Mouse (Mus musculus): ENCODE measurements around the gene Prkar1b. TPM values are rescaled to one million over a fixed set of nuclear protein-coding genes. Genes with fewer than 3 reads are reported as not detected.

The Prkar1b gene
- polyA plus RNA-seq (2012; rRNA removed): 6.4 and 9.4 TPM in 2 replicates

- WGBS: under 1% methylated on average over 87 of the region's 87 CpGs
- peaks cover 7% of the 10 kb centered on the region for H3K36me3 ChIP-seq (ENCODE audit: control insufficient read depth, insufficient read depth, low read length)
- H3K4me3 ChIP-seq (ENCODE audit: extremely low read depth, insufficient read depth, insufficient read length): peak within 1 kb of the TSS; percentile 71
- peak within 1 kb of the TSS; percentile 83 for H3K27ac ChIP-seq (ENCODE audit: insufficient read depth, low read length)
- DNase-seq (ENCODE audit: low read depth in 1 of 2, low spot score in 2 of 2): peak; percentile 96 to 98
- H3K4me1 ChIP-seq (ENCODE audit: control insufficient read depth, insufficient read depth, insufficient read length): peaks cover 6% of the 10 kb centered on the region
- no peak for TF ChIP-seq CTCF (IDR thresholded peaks at IDR 0.05; ENCODE audit: extremely low read depth, insufficient read depth, insufficient read length, insufficient replicate concordance)
- TF ChIP-seq POLR2A (IDR thresholded peaks at IDR 0.05; ENCODE audit: low read depth, low read length): no peak
- H3K27me3 ChIP-seq (ENCODE audit: control insufficient read depth, insufficient read depth, low read length): no peaks in the 10 kb centered on the region
These were observed at the start of gene Prkar1b, which contains the start of gene Dnaaf5 for GRCm38 (mm10) chr5:139149681-139150602. Gene Prkar1b, minus strand, starts transcription at chr5:139150001. Gene Dnaaf5, plus strand, starts transcription at chr5:139150223.

DNA sequence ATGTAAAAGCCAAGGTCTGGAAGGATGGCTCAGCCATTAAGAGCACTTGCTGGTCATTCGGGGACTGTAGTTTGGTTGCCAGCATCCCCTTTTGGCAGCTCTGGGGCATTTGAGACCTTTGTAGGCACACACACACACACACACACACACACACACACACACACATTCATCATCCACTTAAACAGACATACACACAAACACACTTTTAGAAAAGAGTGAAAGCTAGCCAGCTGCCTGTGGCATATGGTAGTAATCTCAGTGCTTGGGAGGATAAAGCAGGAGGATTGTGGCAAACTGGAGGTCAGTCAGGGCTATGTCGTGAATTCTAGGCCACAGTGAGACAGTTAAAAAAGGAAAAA lies 49.8 kb upstream of the Prkar1b start:
- no peak for DNase-seq (ENCODE audit: low read depth in 1 of 2, low spot score in 2 of 2)
- Histone ChIP-seq H3K27ac (ENCODE audit: insufficient read depth, low read length) (peak overlapping the region; percentile 86), H3K4me1 (ENCODE audit: control insufficient read depth, insufficient read depth, insufficient read length) (peaks cover 21% of the 10 kb centered on the region; the same call in 1 of the 2 replicates), H3K36me3 (ENCODE audit: control insufficient read depth, insufficient read depth, low read length) (0 out of 2 replicates have a peak, but pooled peaks cover 1% of the 10 kb centered on the region), H3K27me3 (ENCODE audit: control insufficient read depth, insufficient read depth, low read length) (no peaks in the 10 kb centered on the region), H3K4me3 (ENCODE audit: extremely low read depth, insufficient read depth, insufficient read length) (peak overlapping the region; percentile 80; the same call in 1 of the 2 replicates)
- TF ChIP-seq CTCF (IDR thresholded peaks at IDR 0.05; ENCODE audit: extremely low read depth, insufficient read depth, insufficient read length, insufficient replicate concordance) (no peak), POLR2A (IDR thresholded peaks at IDR 0.05; ENCODE audit: low read depth, low read length) (no peak)
- WGBS: 36% methylated on average over 2 of the region's 2 CpGs

DNA sequence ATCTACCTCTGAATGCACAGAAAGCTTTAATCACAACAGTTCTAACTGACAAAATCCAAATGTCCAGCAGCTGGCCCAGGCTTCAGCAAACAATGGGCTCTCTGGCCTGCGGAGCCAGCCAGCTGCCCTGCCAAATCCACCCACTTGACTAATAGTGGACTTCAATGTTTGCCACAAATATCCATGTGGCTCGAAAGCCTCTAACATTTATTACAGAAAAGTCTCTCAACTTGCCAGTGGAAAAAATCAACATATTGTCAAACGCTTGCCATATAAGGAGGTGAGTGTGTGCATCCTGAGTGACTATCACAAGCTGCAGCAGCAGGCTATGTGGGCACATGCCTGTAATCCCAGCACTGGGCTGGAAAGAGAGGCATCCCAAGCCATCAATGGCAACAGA lies 49.0 kb upstream of the Prkar1b start:
- 83% methylated on average over 3 of the region's 3 CpGs for WGBS
- no peak for DNase-seq (ENCODE audit: low read depth in 1 of 2, low spot score in 2 of 2)
- Histone ChIP-seq H3K27me3 (ENCODE audit: control insufficient read depth, insufficient read depth, low read length) (no peaks in the 10 kb centered on the region), H3K27ac (ENCODE audit: insufficient read depth, low read length) (no peak overlapping the region), H3K36me3 (ENCODE audit: control insufficient read depth, insufficient read depth, low read length) (0 out of 2 replicates have a peak, but pooled peaks cover 1% of the 10 kb centered on the region), H3K4me3 (ENCODE audit: extremely low read depth, insufficient read depth, insufficient read length) (no peak overlapping the region), H3K4me1 (ENCODE audit: control insufficient read depth, insufficient read depth, insufficient read length) (peaks cover 21% of the 10 kb centered on the region; the same call in 1 of the 2 replicates)
- TF ChIP-seq CTCF (IDR thresholded peaks at IDR 0.05; ENCODE audit: extremely low read depth, insufficient read depth, insufficient read length, insufficient replicate concordance) (no peak), POLR2A (IDR thresholded peaks at IDR 0.05; ENCODE audit: low read depth, low read length) (no peak)

DNA sequence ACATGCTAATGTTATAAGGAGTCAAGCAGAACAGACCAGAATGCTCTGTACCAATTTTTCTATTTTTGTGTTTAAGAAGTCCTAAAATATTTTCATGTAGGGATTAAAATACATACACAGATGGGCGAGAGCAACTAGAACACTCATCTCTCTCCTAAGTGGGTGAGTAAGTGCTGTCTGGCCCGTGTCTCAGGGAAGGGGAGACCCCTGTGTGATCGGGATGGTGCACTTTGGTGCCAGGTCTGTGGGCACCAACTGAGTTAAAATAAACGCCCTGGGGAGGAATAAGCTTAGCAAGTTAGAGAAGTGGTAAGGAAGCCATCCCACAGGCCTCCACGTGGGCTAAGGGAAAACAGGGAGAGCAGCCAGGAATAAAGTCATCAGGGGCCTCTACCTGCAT lies 41.2 kb upstream of the Prkar1b start:
- 0 out of 2 replicates have a peak, but pooled peaks cover 2% of the 10 kb centered on the region for H3K4me1 ChIP-seq (ENCODE audit: control insufficient read depth, insufficient read depth, insufficient read length)
- H3K36me3 ChIP-seq (ENCODE audit: control insufficient read depth, insufficient read depth, low read length): peaks cover 4% of the 10 kb centered on the region
- no peak overlapping the region for H3K4me3 ChIP-seq (ENCODE audit: extremely low read depth, insufficient read depth, insufficient read length)
- WGBS: 86% methylated on average over 5 of the region's 5 CpGs
- H3K27ac ChIP-seq (ENCODE audit: insufficient read depth, low read length): no peak overlapping the region
- H3K27me3 ChIP-seq (ENCODE audit: control insufficient read depth, insufficient read depth, low read length): no peaks in the 10 kb centered on the region
- TF ChIP-seq CTCF (IDR thresholded peaks at IDR 0.05; ENCODE audit: extremely low read depth, insufficient read depth, insufficient read length, insufficient replicate concordance) (no peak), POLR2A (IDR thresholded peaks at IDR 0.05; ENCODE audit: low read depth, low read length) (no peak)
- no peak for DNase-seq (ENCODE audit: low read depth in 1 of 2, low spot score in 2 of 2)

DNA sequence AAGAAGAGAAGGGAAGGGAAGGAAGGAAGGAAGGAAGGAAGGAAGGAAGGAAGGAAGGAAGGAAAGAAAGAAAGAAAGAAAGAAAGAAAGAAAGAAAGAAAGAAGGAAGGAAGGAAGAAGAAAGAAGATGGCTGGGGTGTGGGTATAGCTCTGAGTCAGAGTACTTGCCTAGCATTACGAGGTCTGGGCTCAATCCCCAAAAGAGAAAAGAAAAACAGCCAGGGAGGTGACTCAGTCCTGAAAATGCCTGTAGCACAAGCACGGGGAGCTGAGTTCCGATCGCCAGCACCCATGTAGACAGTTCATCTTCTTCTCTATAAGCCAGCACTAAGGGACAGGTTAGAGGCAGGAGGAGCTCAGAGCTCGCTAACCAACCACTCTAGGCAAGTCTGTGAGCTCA lies 39.9 kb upstream of the Prkar1b start:
- TF ChIP-seq CTCF (IDR thresholded peaks at IDR 0.05; ENCODE audit: extremely low read depth, insufficient read depth, insufficient read length, insufficient replicate concordance) (no peak), POLR2A (IDR thresholded peaks at IDR 0.05; ENCODE audit: low read depth, low read length) (no peak)
- no peak for DNase-seq (ENCODE audit: low read depth in 1 of 2, low spot score in 2 of 2)
- WGBS: 93% methylated on average over 5 of the region's 5 CpGs
- Histone ChIP-seq H3K36me3 (ENCODE audit: control insufficient read depth, insufficient read depth, low read length) (peaks cover 13% of the 10 kb centered on the region), H3K27ac (ENCODE audit: insufficient read depth, low read length) (no peak overlapping the region), H3K4me1 (ENCODE audit: control insufficient read depth, insufficient read depth, insufficient read length) (no peaks in the 10 kb centered on the region), H3K27me3 (ENCODE audit: control insufficient read depth, insufficient read depth, low read length) (no peaks in the 10 kb centered on the region), H3K4me3 (ENCODE audit: extremely low read depth, insufficient read depth, insufficient read length) (no peak overlapping the region)

GRCm38 (mm10) chr5:139184897-139185296 lies 35.1 kb upstream of the Prkar1b start:
- H3K4me3 ChIP-seq (ENCODE audit: extremely low read depth, insufficient read depth, insufficient read length): no peak overlapping the region
- WGBS: 85% methylated on average over 4 of the region's 4 CpGs
- no peaks in the 10 kb centered on the region for H3K27me3 ChIP-seq (ENCODE audit: control insufficient read depth, insufficient read depth, low read length)
- H3K36me3 ChIP-seq (ENCODE audit: control insufficient read depth, insufficient read depth, low read length): peaks cover 36% of the 10 kb centered on the region
- no peak overlapping the region for H3K27ac ChIP-seq (ENCODE audit: insufficient read depth, low read length)
- TF ChIP-seq POLR2A (IDR thresholded peaks at IDR 0.05; ENCODE audit: low read depth, low read length) (no peak), CTCF (IDR thresholded peaks at IDR 0.05; ENCODE audit: extremely low read depth, insufficient read depth, insufficient read length, insufficient replicate concordance) (no peak)
- no peaks in the 10 kb centered on the region for H3K4me1 ChIP-seq (ENCODE audit: control insufficient read depth, insufficient read depth, insufficient read length)
- DNase-seq (ENCODE audit: low read depth in 1 of 2, low spot score in 2 of 2): no peak

DNA sequence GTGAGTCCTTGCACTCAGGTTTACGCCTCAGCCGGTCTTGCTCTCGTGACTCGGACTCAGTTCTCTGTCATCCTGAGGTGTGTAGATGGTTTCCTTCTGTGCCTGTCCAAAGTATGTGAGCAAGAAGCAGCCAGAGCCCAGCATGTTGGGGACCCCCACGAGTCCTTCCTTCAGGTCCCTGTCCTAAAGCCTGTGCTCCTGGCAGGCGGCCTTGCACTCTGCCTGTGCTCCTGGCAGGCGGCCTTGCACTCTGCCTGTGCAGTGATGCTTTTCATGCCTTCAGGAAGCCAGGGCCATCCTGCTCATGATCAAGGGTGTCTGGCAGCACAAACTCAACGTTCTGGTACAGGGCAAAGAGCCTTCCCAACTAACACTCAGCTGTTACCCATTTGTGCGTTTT lies 33.8 kb upstream of the Prkar1b start:
- peaks cover 36% of the 10 kb centered on the region for H3K36me3 ChIP-seq (ENCODE audit: control insufficient read depth, insufficient read depth, low read length)
- H3K4me1 ChIP-seq (ENCODE audit: control insufficient read depth, insufficient read depth, insufficient read length): no peaks in the 10 kb centered on the region
- H3K27ac ChIP-seq (ENCODE audit: insufficient read depth, low read length): no peak overlapping the region
- no peak for DNase-seq (ENCODE audit: low read depth in 1 of 2, low spot score in 2 of 2)
- no peak overlapping the region for H3K4me3 ChIP-seq (ENCODE audit: extremely low read depth, insufficient read depth, insufficient read length)
- H3K27me3 ChIP-seq (ENCODE audit: control insufficient read depth, insufficient read depth, low read length): no peaks in the 10 kb centered on the region
- TF ChIP-seq POLR2A (IDR thresholded peaks at IDR 0.05; ENCODE audit: low read depth, low read length): no peak
- no peak for TF ChIP-seq CTCF (IDR thresholded peaks at IDR 0.05; ENCODE audit: extremely low read depth, insufficient read depth, insufficient read length, insufficient replicate concordance)
- WGBS: 94% methylated on average over 9 of the region's 9 CpGs

Measured in spleen, adult 2 months (tissue).